Mouse (Mus musculus): ENCODE results near the gene Rchy1.

Gene Rchy1

GRCm38 (mm10) chr5:91962639-91963440, at the start of gene Rchy1:
Gene Rchy1 (minus strand): TSS chr5:91963068.
- peak; percentile 97 for DNase-seq

GRCm38 (mm10) chr5:92011756-92012155, 48.9 kb upstream of the Rchy1 start:
- DNase-seq = no peak

GRCm38 (mm10) chr5:92009827-92010226, 47.0 kb upstream of the Rchy1 start:
- no peak for DNase-seq

- peak; percentile 17 for DNase-seq
These were observed 40.1 kb upstream of the Rchy1 start for GRCm38 (mm10) chr5:92003011-92003410.

- DNase-seq = peak; percentile 7
These were observed 37.9 kb upstream of the Rchy1 start for GRCm38 (mm10) chr5:92000770-92001169.

- DNase-seq = peak; percentile 6
These were observed 31.7 kb upstream of the Rchy1 start for GRCm38 (mm10) chr5:91994546-91994945.

GRCm38 (mm10) chr5:91993061-91993460, 30.2 kb upstream of the Rchy1 start:
- DNase-seq = no peak

GRCm38 (mm10) chr5:91991191-91991937, 28.5 kb upstream of the Rchy1 start:
- no peak for DNase-seq

GRCm38 (mm10) chr5:91989261-91989660, 26.4 kb upstream of the Rchy1 start:
- no peak for DNase-seq

GRCm38 (mm10) chr5:91987799-91988198, 24.9 kb upstream of the Rchy1 start:
- DNase-seq = no peak

GRCm38 (mm10) chr5:91987236-91987635, 24.4 kb upstream of the Rchy1 start, which contains the start of gene Odaph:
Gene Odaph (plus strand): TSS chr5:91987475.
- no peak for DNase-seq

GRCm38 (mm10) chr5:91985721-91986120, 22.9 kb upstream of the Rchy1 start:
- DNase-seq = no peak

- DNase-seq = no peak
These were observed 20.6 kb upstream of the Rchy1 start for GRCm38 (mm10) chr5:91983490-91983889.

- DNase-seq = no peak
These were observed 18.4 kb upstream of the Rchy1 start for GRCm38 (mm10) chr5:91981176-91981840.

GRCm38 (mm10) chr5:91977397-91977770, 14.5 kb upstream of the Rchy1 start:
- DNase-seq = no peak

GRCm38 (mm10) chr5:91976566-91977396, 13.9 kb upstream of the Rchy1 start:
- no peak for DNase-seq

- DNase-seq = no peak
These were observed 12.9 kb upstream of the Rchy1 start for GRCm38 (mm10) chr5:91975758-91976157.

- no peak for DNase-seq
These were observed 11.1 kb upstream of the Rchy1 start for GRCm38 (mm10) chr5:91974002-91974401.

GRCm38 (mm10) chr5:91972046-91972445, 9.2 kb upstream of the Rchy1 start:
- DNase-seq = no peak

- DNase-seq = no peak
These were observed 619 bp downstream of the Rchy1 start for GRCm38 (mm10) chr5:91962259-91962638.

- DNase-seq = peak; percentile 43
These were observed 1.5 kb downstream of the Rchy1 start for GRCm38 (mm10) chr5:91961370-91961769.

- DNase-seq = no peak
These were observed 2.1 kb downstream of the Rchy1 start for GRCm38 (mm10) chr5:91960606-91961254.
